Mouse (Mus musculus) heart, postnatal 0 days (tissue): Measurements from ENCODE around the gene Grasp.

Experiments
- CTCF ChIP-seq: IDR thresholded peaks from 2 replicates; pipeline ENCODE4 v1.5.1; 2016; ENCODE audit warnings: antibody characterized with exemption, control low read depth, low read depth
- EP300 ChIP-seq: IDR thresholded peaks from 2 replicates; pipeline ENCODE4 v1.6.1; 2016; ENCODE audit warnings: antibody characterized with exemption, low read depth

GRCm38 (mm10) chr15:101196961-101197360 is 27.0 kb upstream of the Grasp start:
- TF ChIP-seq CTCF: no peak
- no peak for TF ChIP-seq EP300
